Mouse (Mus musculus) heart, embryonic 14.5 days (tissue): ENCODE data around the gene Eid1. TPM values are rescaled to one million over a fixed set of nuclear protein-coding genes. Genes with fewer than 3 reads are reported as not detected.

ENCODE experiments used
- ATAC-seq: fragments of 200-750 bp; cut with Nextera tagmentation; 2 replicates; pipeline ENCODE4 v1.8.0; 2017; ENCODE audit warnings: low read depth, moderate TSS enrichment; ENCODE audit not compliant: insufficient number of reproducible peaks, insufficient read depth, low FRiP score
- H3K27ac ChIP-seq, 2 experiments: fragments of 200-500 bp in 1 of 2; fragments of 300-500 bp in 1 of 2; sonication (generic) in 1 of 2; replicated peaks in 1 of 2; 2 replicates each; pipeline ENCODE4 v1.5.1; 2012 to 2014; ENCODE audit warnings: low read depth in 2 of 2, low read length in 2 of 2, control low read depth in 1 of 2, mild to moderate bottlenecking in 1 of 2, mixed read lengths in 1 of 2; ENCODE audit not compliant: control insufficient read depth in 1 of 2, insufficient read depth in 1 of 2
- H3K27me3 ChIP-seq: fragments of 300-500 bp; sonication (generic); 2 replicates; pipeline ENCODE4 v1.6.1; 2014; ENCODE audit warnings: mild to moderate bottlenecking, low read length, control low read depth; ENCODE audit not compliant: control insufficient read depth, insufficient read depth
- H3K36me3 ChIP-seq: fragments of 300-500 bp; sonication (generic); 2 replicates; pipeline ENCODE4 v1.6.1; 2014; ENCODE audit warnings: mild to moderate bottlenecking, control low read depth, low read length, mixed read lengths; ENCODE audit not compliant: control insufficient read depth, insufficient read depth
- H3K4me1 ChIP-seq, 2 experiments: fragments of 200-500 bp in 1 of 2; fragments of 300-500 bp in 1 of 2; sonication (generic) in 1 of 2; 2 replicates each; pipeline ENCODE4 v1.6.1; 2012 to 2014; ENCODE audit warnings: low read length in 2 of 2, control low read depth in 1 of 2, mixed read lengths in 1 of 2; ENCODE audit not compliant: control insufficient read depth in 2 of 2, insufficient read depth in 2 of 2
- H3K4me2 ChIP-seq: fragments of 300-500 bp; sonication (generic); 2 replicates; pipeline ENCODE4 v1.6.1; 2014; ENCODE audit warnings: mild to moderate bottlenecking, low read length
- H3K4me3 ChIP-seq, 2 experiments: fragments of 200-500 bp in 1 of 2; fragments of 300-500 bp in 1 of 2; sonication (generic) in 1 of 2; 2 replicates each; pipeline ENCODE4 v1.5.1; 2012 to 2014; ENCODE audit warnings: low read length in 2 of 2, mild to moderate bottlenecking in 2 of 2, control low read depth in 1 of 2, low read depth in 1 of 2, moderate library complexity in 1 of 2; ENCODE audit not compliant: control insufficient read depth in 1 of 2, insufficient read depth in 1 of 2
- H3K9ac ChIP-seq: fragments of 300-500 bp; sonication (generic); 2 replicates; pipeline ENCODE4 v1.6.1; 2014; ENCODE audit warnings: mild to moderate bottlenecking, low read length
- H3K9me3 ChIP-seq: fragments of 300-500 bp; sonication (generic); 2 replicates; pipeline ENCODE4 v1.6.1; 2016; ENCODE audit warnings: low read length, control low read depth; ENCODE audit not compliant: control insufficient read depth
- WGBS: fragments of 180-500 bp; shearing (Covaris S2); extraction: QIAGEN DNeasy Blood & Tissue Kit; methylation state at CpG from one replicate; pipeline ENCODE4 v1.1.7; 2014; 5-methylcytosine and 5-hydroxymethylcytosine counted together
- polyA plus RNA-seq: library from polyadenylated mRNA; unstranded; fragments of >200 nt; fragmentation: Nextera tagmentation; extraction: Ambion mirVana; gene quantifications from 2 replicates; pipeline ENCODE4 v1.2.1, GENCODE M21; 2014

Eid1 gene
- polyA plus RNA-seq, result 192 and 208 TPM in 2 replicates

DNA sequence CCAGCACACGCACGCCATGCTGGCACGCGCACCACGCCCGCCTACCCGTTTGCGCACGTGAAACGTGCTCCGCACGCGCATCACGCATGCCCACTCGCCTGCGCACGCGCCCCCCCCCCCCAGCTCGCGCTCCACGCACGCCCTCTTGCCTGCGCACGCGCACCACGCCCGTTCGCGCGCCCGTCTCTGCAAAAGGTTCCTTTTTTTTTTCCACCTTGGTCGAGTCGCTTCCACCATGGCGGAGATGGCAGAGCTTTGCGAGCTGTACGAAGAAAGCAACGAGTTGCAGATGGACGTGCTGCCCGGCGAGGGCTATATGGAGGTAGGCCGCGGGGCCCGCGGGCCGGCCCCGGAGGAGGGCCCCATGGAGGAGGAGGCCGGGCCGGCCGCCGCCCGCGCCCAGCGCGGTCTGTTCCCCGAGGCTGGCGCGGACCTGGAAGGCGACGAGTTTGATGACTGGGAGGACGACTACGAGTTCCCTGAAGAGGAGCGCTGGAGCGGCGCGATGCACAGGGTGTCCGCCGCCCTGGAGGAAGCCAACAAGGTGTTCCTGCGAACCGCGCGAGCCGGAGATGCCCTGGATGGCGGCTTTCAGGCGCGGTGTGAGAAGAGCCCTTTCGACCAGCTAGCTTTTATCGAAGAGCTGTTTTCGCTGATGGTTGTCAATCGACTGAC lies at the start of gene Eid1:
Gene Eid1 (plus strand): TSS at position 139 of the 675 bp plus-strand sequence.
- Histone ChIP-seq H3K4me3 (peak within 1 kb of the TSS; percentile 57 to 71), H3K4me1 (peaks cover 5% of the 10 kb centered on the region in 2 experiments), H3K36me3 (no peaks in the 10 kb centered on the region), H3K9me3 (no peaks in the 10 kb centered on the region), H3K27me3 (no peaks in the 10 kb centered on the region), H3K9ac (peak within 1 kb of the TSS; percentile 83), H3K27ac (peak within 1 kb of the TSS; percentile 83 to 88), H3K4me2 (peak within 1 kb of the TSS; percentile 85)
- under 1% methylated on average over 68 of the region's 79 CpGs for WGBS
- ATAC-seq, result peak; percentile 91

DNA sequence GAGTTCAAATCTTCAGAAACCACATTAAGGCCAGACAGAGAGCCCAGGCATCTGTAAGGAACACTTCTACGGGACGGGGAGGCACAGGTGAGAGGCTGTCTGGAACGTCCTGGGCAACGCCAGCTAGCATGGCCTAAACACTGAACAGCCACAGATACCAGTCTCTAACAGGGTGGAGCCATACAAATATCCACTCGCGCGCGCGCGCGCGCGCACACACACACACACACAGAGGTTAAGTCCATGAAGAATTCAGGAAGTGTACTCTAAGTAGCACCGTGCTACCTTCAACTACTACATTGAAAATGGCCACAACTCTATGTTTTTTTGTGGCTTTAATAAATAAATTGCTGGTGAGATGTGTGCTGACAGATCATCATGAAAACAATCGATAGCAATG lies 49.7 kb upstream of the Eid1 start:
- Histone ChIP-seq H3K36me3 (peaks cover 29% of the 10 kb centered on the region), H3K27me3 (no peaks in the 10 kb centered on the region), H3K9ac (no peak overlapping the region; the same call in 1 of the 2 replicates), H3K4me2 (peak overlapping the region; percentile 87), H3K4me3 (no peak overlapping the region; a peak in 1 of 4 replicates), H3K27ac (no peak overlapping the region), H3K4me1 (peaks cover 3 to 22% of the 10 kb centered on the region in 2 experiments), H3K9me3 (no peaks in the 10 kb centered on the region)
- WGBS, result 92% methylated on average over 15 of the region's 15 CpGs
- no peak for ATAC-seq

DNA sequence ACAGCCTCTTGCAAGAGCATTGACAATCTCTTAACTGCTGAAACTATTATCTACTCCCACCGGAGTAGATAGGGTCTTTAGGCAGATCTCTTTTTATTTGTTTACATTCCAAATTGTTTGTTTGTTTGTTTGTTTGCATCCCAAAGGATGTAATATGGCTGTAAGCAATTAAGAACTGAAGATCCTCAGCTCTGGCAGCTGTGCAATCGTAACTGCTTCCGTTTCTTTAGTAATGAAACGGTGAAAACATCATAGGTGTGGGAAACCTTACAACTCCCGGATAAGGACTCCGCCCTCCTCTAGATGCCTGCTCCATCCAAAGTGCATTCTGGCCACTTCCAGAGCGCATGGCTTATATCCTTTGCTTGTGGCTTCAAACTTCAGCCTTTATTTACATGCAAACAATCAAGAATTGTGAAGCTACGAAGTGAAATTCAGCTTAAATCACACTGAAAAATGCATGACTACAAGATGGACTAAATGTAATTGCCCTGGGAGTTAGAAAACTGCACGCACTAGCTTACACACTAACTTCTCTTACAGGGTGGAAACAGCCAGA lies 48.7 kb upstream of the Eid1 start:
- ATAC-seq, result no peak
- peaks cover 7 to 28% of the 10 kb centered on the region in 2 experiments for H3K4me1 ChIP-seq
- H3K4me2 ChIP-seq, result peak overlapping the region; percentile 87
- H3K9ac ChIP-seq, result peak overlapping the region; percentile 84
- peak overlapping the region in 1 of 2 experiments; percentile 48; a peak in 1 of 4 replicates for H3K27ac ChIP-seq
- H3K36me3 ChIP-seq, result peaks cover 20% of the 10 kb centered on the region
- 12% methylated on average over 9 of the region's 9 CpGs for WGBS
- H3K27me3 ChIP-seq, result no peaks in the 10 kb centered on the region
- peak overlapping the region; percentile 91 to 93 for H3K4me3 ChIP-seq
- H3K9me3 ChIP-seq, result no peaks in the 10 kb centered on the region

DNA sequence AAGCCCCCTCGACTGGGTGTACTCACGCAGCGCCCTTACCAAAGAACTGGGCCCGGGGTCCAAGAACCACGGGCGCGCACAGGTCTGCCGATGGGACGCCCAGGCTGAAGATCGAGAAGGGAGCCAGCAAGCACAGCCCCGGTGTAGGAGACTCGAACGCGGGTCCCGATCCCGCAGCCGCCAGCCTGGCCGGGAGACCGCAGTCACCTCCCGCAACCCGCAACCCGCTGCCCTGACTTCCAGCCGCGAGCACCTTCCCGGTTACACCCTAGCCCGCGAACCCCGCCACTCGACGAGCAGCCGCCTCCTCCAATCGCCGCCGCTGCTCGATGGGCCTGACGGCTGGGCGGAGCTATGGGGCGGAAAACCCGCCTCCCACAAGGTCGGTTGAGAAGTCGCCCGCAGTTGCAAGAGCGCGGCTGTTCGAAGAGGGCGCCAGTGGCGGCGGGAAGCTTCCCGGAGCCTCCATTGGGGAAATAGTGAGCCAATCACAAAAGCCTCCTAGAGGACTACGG lies 48.0 kb upstream of the Eid1 start, which contains the start of gene Cep152:
Gene Cep152 (minus strand): TSS at position 277 of the 515 bp plus-strand sequence.
- H3K9ac ChIP-seq, result peak within 1 kb of the TSS; percentile 84
- H3K4me2 ChIP-seq, result peak within 1 kb of the TSS; percentile 87
- H3K27me3 ChIP-seq, result no peaks in the 10 kb centered on the region
- H3K9me3 ChIP-seq, result no peaks in the 10 kb centered on the region
- ATAC-seq, result peak; percentile 95
- peaks cover 13% of the 10 kb centered on the region for H3K36me3 ChIP-seq
- H3K27ac ChIP-seq, result peak within 1 kb of the TSS in 1 of 2 experiments; percentile 65; a peak in 2 of 4 replicates
- peaks cover 7 to 30% of the 10 kb centered on the region in 2 experiments for H3K4me1 ChIP-seq
- under 1% methylated on average over 50 of the region's 50 CpGs for WGBS
- H3K4me3 ChIP-seq, result peak within 1 kb of the TSS; percentile 91 to 93

DNA sequence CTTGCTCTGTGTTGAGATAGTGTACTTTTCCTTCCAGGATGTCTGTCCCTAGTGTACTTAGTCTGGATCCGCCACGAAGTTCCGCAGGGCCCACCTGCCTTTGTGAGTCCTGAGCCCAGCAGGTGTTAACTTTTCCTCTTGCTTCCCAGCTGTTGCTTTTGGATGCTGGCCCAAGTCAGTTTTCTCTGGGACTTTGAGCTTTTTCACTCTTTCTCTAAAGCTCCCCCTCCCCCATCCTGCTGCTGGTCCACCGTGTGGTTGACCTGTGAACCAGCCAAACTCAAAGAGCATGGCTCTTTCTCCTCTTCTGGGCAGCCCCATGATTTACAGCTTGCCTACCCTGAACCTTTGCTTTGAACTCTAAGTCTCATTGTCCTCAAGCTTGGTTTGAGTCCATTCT lies 46.4 kb upstream of the Eid1 start:
- Histone ChIP-seq H3K36me3 (no peaks in the 10 kb centered on the region), H3K27ac (no peak overlapping the region), H3K4me2 (no peak overlapping the region), H3K9ac (no peak overlapping the region), H3K9me3 (no peaks in the 10 kb centered on the region), H3K4me1 (peaks cover 11 to 37% of the 10 kb centered on the region in 2 experiments), H3K27me3 (no peaks in the 10 kb centered on the region), H3K4me3 (no peak overlapping the region)
- WGBS, result 87% methylated on average over 4 of the region's 4 CpGs
- ATAC-seq, result no peak

DNA sequence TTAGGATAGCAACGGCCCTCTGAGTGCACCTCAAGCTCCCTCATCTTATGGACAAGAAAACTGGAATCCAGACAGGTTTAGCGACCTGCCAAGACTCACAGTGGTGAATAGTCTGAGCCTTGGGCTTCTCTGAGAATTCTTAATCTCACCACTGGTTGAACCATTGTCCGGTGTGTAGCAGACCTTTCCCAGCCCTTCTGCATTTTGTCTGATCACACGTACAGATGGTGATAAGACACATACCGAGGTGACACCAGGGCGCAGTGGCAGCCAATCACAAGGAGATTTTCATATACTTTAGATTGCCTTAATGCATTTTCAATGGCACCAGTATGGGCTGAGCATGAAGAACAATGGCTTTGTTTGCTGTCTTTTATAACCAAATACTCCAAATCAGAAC lies 44.4 kb upstream of the Eid1 start:
- Histone ChIP-seq H3K27me3 (no peaks in the 10 kb centered on the region), H3K4me1 (peaks cover 8 to 32% of the 10 kb centered on the region in 2 experiments), H3K9me3 (no peaks in the 10 kb centered on the region), H3K27ac (peak overlapping the region; percentile 63 to 72), H3K4me3 (no peak overlapping the region), H3K4me2 (peak overlapping the region; percentile 30; the same call in 1 of the 2 replicates), H3K36me3 (no peaks in the 10 kb centered on the region), H3K9ac (no peak overlapping the region)
- no peak for ATAC-seq
- WGBS, result 31% methylated on average over 6 of the region's 6 CpGs

DNA sequence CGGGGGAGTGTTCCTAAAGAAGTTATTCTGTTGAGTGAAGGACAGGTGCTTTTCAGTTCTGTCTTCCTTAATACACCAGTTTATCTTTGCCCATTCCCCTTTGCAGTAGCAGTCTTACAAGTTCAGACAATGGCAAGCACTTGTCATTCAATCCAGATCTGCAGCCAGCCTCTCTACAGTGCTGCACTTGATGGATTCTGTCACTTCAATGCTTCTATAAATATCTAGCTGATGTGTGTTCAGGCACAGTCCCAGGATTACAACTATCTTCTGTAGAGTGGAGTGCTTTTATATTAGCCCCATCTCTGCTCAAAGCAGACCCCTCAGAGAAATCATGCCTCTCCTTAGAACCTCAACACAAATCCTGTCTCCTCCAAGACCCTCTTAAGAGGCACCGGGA lies 42.9 kb upstream of the Eid1 start:
- Histone ChIP-seq H3K9me3 (no peaks in the 10 kb centered on the region), H3K36me3 (no peaks in the 10 kb centered on the region), H3K27ac (peak overlapping the region; percentile 80 to 83), H3K27me3 (no peaks in the 10 kb centered on the region), H3K4me1 (peaks cover 8 to 24% of the 10 kb centered on the region in 2 experiments; a peak in 3 of 4 replicates), H3K4me3 (no peak overlapping the region), H3K9ac (no peak overlapping the region), H3K4me2 (no peak overlapping the region)
- 43% methylated on average over 2 of the region's 2 CpGs for WGBS
- no peak for ATAC-seq
